Mouse (Mus musculus) intestine, embryonic 14.5 days (tissue): ENCODE measurements at regions not wholly inside any gene's neighbourhood (a gene's known extent, or its start where the extent isn't known, plus 50 kb on each side); places are given as distances from the start of the nearest gene placed in this dataset.

Experiments used
- ATAC-seq: fragments of 200-750 bp; cut with Nextera tagmentation; replicated peaks from 2 replicates; pipeline ENCODE4 v1.8.0; 2017; ENCODE audit warnings: low read depth, moderate number of reproducible peaks, moderate TSS enrichment, moderate library complexity; ENCODE audit not compliant: low FRiP score, low TSS enrichment
- DNase-seq: peaks from one replicate; pipeline ENCODE4 v3.0.0-alpha.2; 2018; ENCODE audit warnings: low spot score
- H3K27ac ChIP-seq: fragments of 300-500 bp; sonication (generic); 2 replicates; pipeline ENCODE4 v1.5.1; 2014; ENCODE audit warnings: low read depth, mild to moderate bottlenecking, control low read depth
- H3K27me3 ChIP-seq: fragments of 300-500 bp; sonication (generic); replicated peaks from 2 replicates; pipeline ENCODE4 v1.6.1; 2014; ENCODE audit warnings: low read length, control low read depth; ENCODE audit not compliant: control insufficient read depth, insufficient read depth
- H3K36me3 ChIP-seq: fragments of 300-500 bp; sonication (generic); 2 replicates; pipeline ENCODE4 v1.6.1; 2014; ENCODE audit warnings: low read length, control low read depth; ENCODE audit not compliant: control insufficient read depth, insufficient read depth
- H3K4me1 ChIP-seq: fragments of 300-500 bp; sonication (generic); replicated peaks from 2 replicates; pipeline ENCODE4 v1.6.1; 2014; ENCODE audit warnings: low read length, control low read depth, mixed read lengths; ENCODE audit not compliant: control insufficient read depth, insufficient read depth
- H3K4me2 ChIP-seq: fragments of 300-500 bp; sonication (generic); 2 replicates; pipeline ENCODE4 v1.6.1; 2014; ENCODE audit warnings: low read length
- H3K4me3 ChIP-seq: fragments of 300-500 bp; sonication (generic); 2 replicates; pipeline ENCODE4 v1.5.1; 2014; ENCODE audit warnings: low read depth, low read length, control low read depth, mixed read lengths
- H3K9ac ChIP-seq: fragments of 300-500 bp; sonication (generic); 2 replicates; pipeline ENCODE4 v1.6.1; 2014; ENCODE audit warnings: mild to moderate bottlenecking, low read length
- H3K9me3 ChIP-seq: fragments of 300-500 bp; sonication (generic); 2 replicates; pipeline ENCODE4 v1.6.1; 2016; ENCODE audit warnings: low read length, control low read depth; ENCODE audit not compliant: control insufficient read depth
- WGBS: fragments of 180-500 bp; shearing (Covaris S2); extraction: QIAGEN DNeasy Blood & Tissue Kit; methylation state at CpG from one replicate; pipeline ENCODE4 v1.1.7; 2014; 5-methylcytosine and 5-hydroxymethylcytosine counted together

DNA sequence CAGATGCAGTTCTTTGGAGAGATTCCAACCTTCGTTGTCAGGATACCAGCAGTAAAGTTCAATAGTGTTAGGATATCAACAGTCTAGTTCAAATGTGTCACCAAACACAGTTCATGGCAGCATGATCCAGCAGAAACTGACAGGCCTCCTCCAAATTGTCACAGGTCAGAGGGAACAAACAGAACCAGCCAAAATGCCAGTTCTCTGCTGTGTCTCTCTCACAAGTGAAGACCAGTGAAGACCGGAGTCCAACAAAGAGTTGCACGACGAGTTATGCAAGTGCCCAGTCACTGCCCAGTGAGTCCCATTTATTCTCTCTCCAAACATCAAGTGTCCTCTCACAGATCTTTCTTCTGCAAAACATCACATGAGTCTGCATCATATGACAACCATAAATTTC, 293.4 kb upstream of the Sstr1 start:
- H3K9ac ChIP-seq, result no peak overlapping the region
- 85% methylated on average over 4 of the region's 4 CpGs for WGBS

DNA sequence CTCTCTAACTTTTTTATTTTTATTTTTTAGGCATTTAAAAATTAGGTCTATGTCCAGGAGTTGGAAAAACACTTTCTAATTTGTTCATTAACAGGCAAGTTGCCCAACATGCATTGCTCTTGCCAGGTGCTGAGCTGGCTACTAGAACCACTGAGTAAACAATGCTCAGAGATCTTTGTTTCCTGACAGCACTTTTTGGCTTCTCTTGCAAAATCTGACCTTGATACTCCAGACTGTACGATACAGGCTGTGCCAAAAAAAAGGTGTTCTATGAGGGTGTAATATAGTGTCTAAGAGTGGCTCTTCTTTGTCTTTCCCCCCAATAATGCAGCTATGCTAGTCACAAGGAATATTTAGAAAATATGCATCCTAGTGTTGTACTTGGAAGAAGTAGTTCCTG, 289.5 kb upstream of the Sstr1 start:
- no peak overlapping the region for H3K27ac ChIP-seq
- H3K4me3 ChIP-seq, result no peak overlapping the region
- no peak overlapping the region for H3K4me2 ChIP-seq
- no peaks in the 10 kb centered on the region for H3K27me3 ChIP-seq
- H3K9ac ChIP-seq, result no peak overlapping the region
- WGBS, result 76% methylated on average over 1 of the region's 1 CpGs
- H3K36me3 ChIP-seq, result no peaks in the 10 kb centered on the region
- ATAC-seq (no peak), DNase-seq (no peak)
- no peaks in the 10 kb centered on the region for H3K9me3 ChIP-seq
- H3K4me1 ChIP-seq, result no peaks in the 10 kb centered on the region

More for the DNA sequence above, 293.4 kb upstream of the Sstr1 start:
- no peak overlapping the region for H3K27ac ChIP-seq
- H3K27me3 ChIP-seq, result no peaks in the 10 kb centered on the region
- no peak overlapping the region for H3K4me3 ChIP-seq
- H3K4me2 ChIP-seq, result no peak overlapping the region
- ATAC-seq (no peak), DNase-seq (no peak)
- H3K4me1 ChIP-seq, result no peaks in the 10 kb centered on the region
- no peaks in the 10 kb centered on the region for H3K36me3 ChIP-seq
- no peaks in the 10 kb centered on the region for H3K9me3 ChIP-seq

DNA sequence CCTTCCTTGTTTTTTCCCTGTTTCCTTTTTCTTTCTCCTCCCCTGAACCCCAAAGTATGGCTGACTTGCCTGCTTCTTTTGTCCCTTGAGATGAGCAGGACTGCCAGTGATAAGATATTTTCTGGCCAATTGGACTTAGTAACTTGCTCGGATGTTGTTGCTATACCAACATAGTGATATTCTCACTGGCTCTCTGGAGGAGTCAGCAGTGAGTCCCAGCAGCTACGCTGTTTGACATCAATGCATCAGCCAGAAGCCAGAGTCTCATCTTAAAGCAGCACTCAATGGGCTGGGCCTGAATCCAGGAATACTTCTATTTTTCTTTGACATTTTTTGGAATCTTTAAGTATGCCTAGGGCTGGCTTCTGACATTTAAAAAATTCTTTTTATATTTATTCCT, 287.1 kb upstream of the Sstr1 start:
- no peak overlapping the region for H3K27ac ChIP-seq
- no peak overlapping the region for H3K9ac ChIP-seq
- DNase-seq (no peak), ATAC-seq (no peak)
- no peak overlapping the region for H3K4me3 ChIP-seq
- H3K9me3 ChIP-seq, result no peaks in the 10 kb centered on the region
- H3K4me2 ChIP-seq, result no peak overlapping the region
- WGBS, result 82% methylated on average over 2 of the region's 2 CpGs
- H3K27me3 ChIP-seq, result no peaks in the 10 kb centered on the region
- no peaks in the 10 kb centered on the region for H3K36me3 ChIP-seq
- no peaks in the 10 kb centered on the region for H3K4me1 ChIP-seq

DNA sequence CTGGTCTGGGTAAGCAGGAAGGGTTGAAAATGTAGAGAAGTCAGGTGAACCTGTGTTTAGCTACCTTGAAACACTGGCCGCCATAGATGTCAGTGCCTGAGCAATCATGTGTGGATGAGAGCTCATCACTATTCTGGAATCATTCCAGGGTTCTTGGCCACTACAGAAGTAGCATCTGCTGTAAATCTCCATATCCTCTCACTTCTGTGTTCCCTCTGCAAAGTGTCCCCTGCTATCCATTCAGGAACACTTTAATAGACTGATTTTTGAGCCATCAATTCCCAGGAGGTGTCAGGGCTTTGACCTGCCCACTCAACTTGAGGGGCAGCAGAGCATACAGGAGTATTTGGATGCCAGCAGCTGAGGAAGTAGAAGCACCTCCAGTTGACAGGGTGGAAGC, 284.7 kb upstream of the Sstr1 start:
- Histone ChIP-seq H3K36me3 (no peaks in the 10 kb centered on the region), H3K4me2 (no peak overlapping the region), H3K27ac (no peak overlapping the region), H3K4me3 (no peak overlapping the region), H3K27me3 (no peaks in the 10 kb centered on the region), H3K4me1 (no peaks in the 10 kb centered on the region), H3K9ac (no peak overlapping the region), H3K9me3 (no peaks in the 10 kb centered on the region)
- ATAC-seq, result no peak
- 90% methylated on average over 1 of the region's 1 CpGs for WGBS
- no peak for DNase-seq

DNA sequence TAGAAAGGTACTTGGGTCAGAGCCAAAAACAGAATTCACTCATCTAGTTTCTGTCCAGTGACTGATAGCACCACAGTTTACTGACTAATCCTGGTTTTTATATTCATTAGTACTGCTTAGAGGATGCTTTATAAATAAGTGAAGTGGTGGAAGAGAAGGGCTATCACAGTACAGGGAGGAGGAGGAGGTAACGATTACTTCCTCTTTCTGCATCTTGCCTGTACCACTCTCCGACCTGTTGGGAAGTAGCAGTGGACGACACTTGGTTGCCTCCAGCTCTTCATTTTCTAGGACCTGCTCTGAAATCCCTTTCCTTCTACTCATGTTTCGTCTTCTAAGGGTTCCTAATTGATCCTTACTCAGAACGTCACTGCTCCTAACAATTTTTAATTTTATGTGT, 283.5 kb upstream of the Sstr1 start:
- no peaks in the 10 kb centered on the region for H3K27me3 ChIP-seq
- DNase-seq, result no peak
- H3K36me3 ChIP-seq, result no peaks in the 10 kb centered on the region
- H3K27ac ChIP-seq, result no peak overlapping the region
- no peak for ATAC-seq
- H3K4me1 ChIP-seq, result no peaks in the 10 kb centered on the region
- no peak overlapping the region for H3K9ac ChIP-seq
- no peak overlapping the region for H3K4me2 ChIP-seq
- no peaks in the 10 kb centered on the region for H3K9me3 ChIP-seq
- 93% methylated on average over 5 of the region's 5 CpGs for WGBS
- no peak overlapping the region for H3K4me3 ChIP-seq

DNA sequence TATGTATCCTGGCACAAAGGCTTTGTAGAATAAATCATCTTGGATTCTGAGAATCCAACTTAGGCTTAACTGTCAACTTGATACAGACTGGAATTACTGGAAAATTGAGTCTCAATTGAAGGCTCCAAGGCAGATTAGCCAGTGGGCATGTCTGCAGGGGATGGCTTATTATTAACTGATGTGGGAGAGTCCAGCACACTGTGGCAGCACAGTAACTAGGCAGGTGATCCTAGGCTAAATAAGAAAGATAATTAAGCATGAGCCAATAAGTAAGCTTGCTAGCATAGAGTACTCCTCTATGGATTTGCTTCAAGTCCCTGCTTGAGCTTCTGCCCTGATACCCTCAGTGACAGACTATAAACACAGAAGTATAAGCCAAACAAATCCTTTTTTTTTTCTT, 279.7 kb upstream of the Sstr1 start:
- DNase-seq (no peak), ATAC-seq (peak; percentile 66; the same call in 1 of the 2 replicates)
- no peaks in the 10 kb centered on the region for H3K27me3 ChIP-seq
- no peaks in the 10 kb centered on the region for H3K9me3 ChIP-seq
- no peak overlapping the region for H3K9ac ChIP-seq
- H3K4me3 ChIP-seq, result no peak overlapping the region
- H3K4me2 ChIP-seq, result no peak overlapping the region
- H3K4me1 ChIP-seq, result no peaks in the 10 kb centered on the region
- no peaks in the 10 kb centered on the region for H3K36me3 ChIP-seq
- no peak overlapping the region for H3K27ac ChIP-seq

DNA sequence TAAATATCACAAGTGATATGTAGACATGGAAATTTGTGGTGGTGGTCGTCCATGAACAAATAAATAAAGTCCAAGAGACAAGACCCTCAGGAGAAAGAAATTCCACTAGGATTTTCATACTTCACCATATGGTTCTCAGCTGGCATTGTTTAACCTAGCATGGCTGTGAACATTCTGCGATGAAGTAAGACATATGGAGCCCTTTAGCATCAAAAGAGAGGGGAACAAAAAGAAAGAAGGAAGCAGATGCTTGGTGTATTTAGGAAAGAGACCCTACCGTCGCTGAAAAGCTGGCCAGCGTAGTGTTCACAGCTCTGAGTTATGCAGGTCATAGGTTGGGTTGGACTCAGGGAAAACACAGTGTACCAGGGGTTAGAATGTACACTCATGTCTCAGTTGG, 261.7 kb upstream of the Sstr1 start:
- DNase-seq, result no peak
- peaks cover 8% of the 10 kb centered on the region; the same call in 1 of the 2 replicates for H3K4me1 ChIP-seq
- H3K36me3 ChIP-seq, result no peaks in the 10 kb centered on the region
- no peaks in the 10 kb centered on the region for H3K9me3 ChIP-seq
- no peak overlapping the region for H3K9ac ChIP-seq
- no peak for ATAC-seq
- 64% methylated on average over 5 of the region's 5 CpGs for WGBS
- H3K4me3 ChIP-seq, result no peak overlapping the region
- H3K4me2 ChIP-seq, result no peak overlapping the region
- no peaks in the 10 kb centered on the region for H3K27me3 ChIP-seq
- no peak overlapping the region for H3K27ac ChIP-seq

DNA sequence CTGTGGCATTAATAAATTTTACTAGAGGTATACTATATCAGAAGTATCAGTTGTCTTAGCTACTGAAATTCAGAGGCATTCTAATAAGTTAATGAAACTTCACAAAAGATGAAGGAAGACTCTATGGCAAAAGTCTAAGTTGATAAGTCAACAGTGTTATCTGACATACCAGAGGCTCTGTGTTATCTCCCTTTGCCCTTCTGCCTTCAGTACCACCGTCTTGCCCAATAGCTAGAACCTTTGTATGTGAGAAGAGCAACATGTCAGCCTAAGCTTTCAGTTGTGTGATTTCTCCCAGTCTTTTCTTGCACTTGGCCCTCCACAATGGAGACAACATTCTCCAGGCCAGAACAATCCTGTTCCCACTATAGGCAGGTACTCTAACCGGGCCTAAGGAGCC, 253.0 kb upstream of the Sstr1 start:
- H3K36me3 ChIP-seq, result no peaks in the 10 kb centered on the region
- no peak for ATAC-seq
- H3K4me1 ChIP-seq, result 0 out of 2 replicates have a peak, but pooled peaks cover 5% of the 10 kb centered on the region
- DNase-seq, result no peak
- no peak overlapping the region for H3K27ac ChIP-seq
- H3K4me3 ChIP-seq, result no peak overlapping the region
- WGBS, result 88% methylated on average over 2 of the region's 2 CpGs
- no peaks in the 10 kb centered on the region for H3K9me3 ChIP-seq
- H3K9ac ChIP-seq, result no peak overlapping the region
- no peaks in the 10 kb centered on the region for H3K27me3 ChIP-seq
- H3K4me2 ChIP-seq, result no peak overlapping the region

DNA sequence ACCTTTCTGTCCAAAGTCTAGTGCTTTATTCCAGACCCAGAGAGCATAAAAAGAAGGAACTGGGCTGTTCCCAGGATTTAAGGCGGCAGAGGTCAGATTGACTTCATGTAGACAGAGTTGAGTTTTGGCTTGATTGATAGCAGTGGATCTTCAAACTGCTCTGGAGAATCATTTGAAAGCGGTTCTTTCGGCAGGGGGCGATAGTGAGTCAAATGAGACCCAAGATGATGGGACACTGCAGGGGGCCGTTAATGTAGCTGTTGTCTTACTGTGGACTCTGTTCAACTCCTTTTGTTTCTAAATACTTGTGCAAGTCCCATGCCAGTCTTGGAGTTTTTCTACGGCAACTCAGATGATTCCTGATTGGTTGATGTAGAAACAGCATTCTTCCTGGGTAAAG, 251.4 kb upstream of the Sstr1 start:
- H3K4me1 ChIP-seq, result no peaks in the 10 kb centered on the region
- no peak overlapping the region for H3K9ac ChIP-seq
- H3K27ac ChIP-seq, result no peak overlapping the region
- H3K36me3 ChIP-seq, result no peaks in the 10 kb centered on the region
- ATAC-seq (no peak), DNase-seq (no peak)
- H3K27me3 ChIP-seq, result no peaks in the 10 kb centered on the region
- H3K4me2 ChIP-seq, result no peak overlapping the region
- WGBS, result 84% methylated on average over 6 of the region's 6 CpGs
- H3K9me3 ChIP-seq, result no peaks in the 10 kb centered on the region
- H3K4me3 ChIP-seq, result no peak overlapping the region
